Mouse (Mus musculus) liver, postnatal 0 days (tissue): ENCODE results near the gene Cd96.

Experiments used
- CTCF ChIP-seq: sonication (generic); IDR thresholded peaks from 2 replicates; pipeline ENCODE4 v1.5.1; 2016; ENCODE audit warnings: antibody characterized with exemption, low read depth
- EP300 ChIP-seq: IDR thresholded peaks from 2 replicates; pipeline ENCODE4 v1.6.1; 2016; ENCODE audit warnings: antibody characterized with exemption, low read depth, mild to moderate bottlenecking

GRCm38 (mm10) chr16:46094478-46094877, 25.6 kb downstream of the Cd96 start:
- TF ChIP-seq CTCF (no peak), EP300 (no peak)
